9 mouse cellular contexts compared by ENCODE assay signal in genomic region chr5:113208048-113208447, GRCm38 (mm10). TPM values are rescaled to one million over a fixed set of nuclear protein-coding genes. Genes with fewer than 3 reads are reported as not detected.
DNase-seq lines count a peak whose midpoint lies in the region; ATAC-seq lines count a peak whose summit lies in the region.
"Had no signal": no experiment of that assay in that cellular context is flagged by ENCODE, and none has a peak within 500 bp of the region (broad histone marks: within the 10 kb centered on the region; RNA-seq: fewer than 3 reads in every experiment).

No protein-coding gene starts in this region.

- whole genome bisulfite sequencing in limb, embryonic 15.5 days, result 29% methylated on average over 4 of the region's 4 CpGs
- WGBS in limb, embryonic 10.5 days, result 76% methylated on average over 4 of the region's 4 CpGs
- 62% methylated on average over 4 of the region's 4 CpGs for WGBS in neural tube, embryonic 15.5 days

- H3K4me1 ChIP-seq in limb, embryonic 15.5 days, result peaks cover 32% of the 10 kb centered on the region
- H3K4me1 ChIP-seq in limb, embryonic 10.5 days, result peaks cover 41% of the 10 kb centered on the region
- peaks cover 30% of the 10 kb centered on the region for H3K4me1 ChIP-seq in neural tube, embryonic 15.5 days

- no peak overlapping the region for H3K4me2 ChIP-seq in limb, embryonic 15.5 days
- no peak overlapping the region for H3K4me2 ChIP-seq in neural tube, embryonic 15.5 days

- DNase-seq in limb, embryonic 10.5 days (ENCODE audit: low spot score), result no peak
- DNase-seq in gonadal fat pad, adult 2 months (ENCODE audit: low read depth), result peak; percentile 63
- peak; percentile 74 for DNase-seq in kidney, adult 18-20 months
- DNase-seq in cerebellum, postnatal 36 days, result no peak
- no peak for DNase-seq in spleen, postnatal 36 days (ENCODE audit: low spot score in 2 of 2)
- no peak for DNase-seq in thymus, adult 18-20 months

- no peaks in the 10 kb centered on the region for H3K9me3 ChIP-seq in limb, embryonic 15.5 days
- no peaks in the 10 kb centered on the region for H3K9me3 ChIP-seq in limb, embryonic 10.5 days (replicated peaks)
- H3K9me3 ChIP-seq in neural tube, embryonic 15.5 days (replicated peaks), result no peaks in the 10 kb centered on the region

- no peak for ATAC-seq in limb, embryonic 15.5 days (ENCODE audit: insufficient number of reproducible peaks, low FRiP score, low TSS enrichment, low read depth)
- ATAC-seq in neural tube, embryonic 15.5 days (ENCODE audit: low FRiP score), result no peak

- H3K27ac ChIP-seq in limb, embryonic 15.5 days, result peak overlapping the region; percentile 83
- no peak overlapping the region; the same call in 1 of the 2 replicates for H3K27ac ChIP-seq in limb, embryonic 10.5 days
- peak overlapping the region; percentile 74 for H3K27ac ChIP-seq in neural tube, embryonic 15.5 days (replicated peaks)
- H3K27ac ChIP-seq: liver, embryonic 14.5 days had no signal

- no peak overlapping the region for H3K9ac ChIP-seq in limb, embryonic 15.5 days
- no peak overlapping the region for H3K9ac ChIP-seq in neural tube, embryonic 15.5 days (replicated peaks)
- H3K9ac ChIP-seq: liver, embryonic 14.5 days had no signal

- no peaks in the 10 kb centered on the region for H3K36me3 ChIP-seq in limb, embryonic 15.5 days
- no peaks in the 10 kb centered on the region for H3K36me3 ChIP-seq in limb, embryonic 10.5 days
- H3K36me3 ChIP-seq in neural tube, embryonic 15.5 days, result no peaks in the 10 kb centered on the region

- no peaks in the 10 kb centered on the region for H3K27me3 ChIP-seq in limb, embryonic 15.5 days
- no peaks in the 10 kb centered on the region for H3K27me3 ChIP-seq in limb, embryonic 10.5 days (ENCODE audit: low read depth, poor library complexity, severe bottlenecking)
- no peaks in the 10 kb centered on the region for H3K27me3 ChIP-seq in neural tube, embryonic 15.5 days (replicated peaks)

- no peak overlapping the region for H3K4me3 ChIP-seq in limb, embryonic 15.5 days
- no peak overlapping the region for H3K4me3 ChIP-seq in limb, embryonic 10.5 days
- H3K4me3 ChIP-seq in neural tube, embryonic 15.5 days (replicated peaks), result no peak overlapping the region

RNA-seq across cellular contexts. Expression of gene 2900026A02Rik, which starts 13.0 kb away (rescaled TPM):
- polyA plus RNA-seq in limb, embryonic 15.5 days (2015; fragmentation: Nextera tagmentation; extraction: Ambion mirVana), result 14.2 and 15.6 TPM in 2 replicates
- polyA plus RNA-seq in limb, embryonic 10.5 days (2016; fragmentation: Nextera tagmentation; extraction: Ambion mirVana), result 2.5 and 2.9 TPM in 2 replicates
- polyA plus RNA-seq in gonadal fat pad, adult 2 months (2012; rRNA removed), result 16.7 and 22.4 TPM in 2 replicates
- 3.0 and 5.5 TPM in 2 replicates for polyA plus RNA-seq in neural tube, embryonic 15.5 days (2015; fragmentation: Nextera tagmentation; extraction: Ambion mirVana)

RNA-seq across cellular contexts. Expression of gene Tmem211, which starts 18.7 kb away (rescaled TPM):
- polyA plus RNA-seq in limb, embryonic 15.5 days (2015; fragmentation: Nextera tagmentation; extraction: Ambion mirVana), result 0.28 and 0.61 TPM in 2 replicates
- polyA plus RNA-seq in limb, embryonic 10.5 days (2016; fragmentation: Nextera tagmentation; extraction: Ambion mirVana), result not detected in 2 replicates
- not detected in 2 replicates for polyA plus RNA-seq in gonadal fat pad, adult 2 months (2012; rRNA removed)
- not detected in 2 replicates for polyA plus RNA-seq in neural tube, embryonic 15.5 days (2015; fragmentation: Nextera tagmentation; extraction: Ambion mirVana)
- polyA plus RNA-seq: liver, embryonic 14.5 days had no signal

Comparison
In these comparisons a context has a peak if more than half of its experiments do, and no peak if none do; other contexts are left out.
1. DNase-seq: peak in gonadal fat pad, adult 2 months (single experiment) and kidney, adult 18-20 months (single experiment); none in limb, embryonic 10.5 days (single experiment), cerebellum, postnatal 36 days (0 of 2), spleen, postnatal 36 days (0 of 2) and thymus, adult 18-20 months (0 of 2).